In the genomic region with DNA sequence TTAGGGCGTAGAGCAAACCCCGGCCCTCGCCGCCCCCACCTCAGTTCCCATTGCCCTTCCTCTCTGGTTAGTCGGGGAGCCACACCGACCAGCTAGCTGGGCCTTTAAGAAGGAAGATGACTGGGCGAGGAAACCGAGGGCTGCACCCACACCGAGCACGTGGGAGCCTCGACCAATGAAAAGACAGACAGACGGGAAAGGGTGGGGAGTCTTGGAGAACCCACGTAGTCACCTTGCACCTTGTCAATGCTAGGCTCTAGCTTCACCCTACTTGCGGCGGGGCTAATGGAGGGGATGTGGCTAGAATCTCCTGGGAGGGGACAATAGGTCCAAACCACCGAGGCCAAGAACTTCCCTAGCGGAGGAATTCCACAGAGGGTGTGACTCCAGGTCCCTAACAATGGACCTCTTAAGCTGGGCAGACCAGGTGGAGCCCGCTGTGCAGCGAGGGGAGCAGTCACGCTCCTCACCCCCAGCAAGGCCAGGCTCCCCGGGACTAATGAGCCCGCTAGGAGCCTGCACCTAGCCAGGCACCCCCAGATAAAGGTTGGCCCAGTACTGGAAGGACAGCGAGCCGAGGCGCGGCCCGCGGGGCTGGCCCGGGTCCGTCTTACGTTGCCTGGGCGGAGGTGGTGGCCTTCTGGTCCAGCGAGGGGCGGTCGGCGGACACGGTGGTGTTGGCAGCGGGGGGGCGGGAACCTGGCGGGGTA, we compare ENCODE assay signal across 8 mouse cellular contexts. TPM values are rescaled to one million over a fixed set of nuclear protein-coding genes. Genes with fewer than 3 reads are reported as not detected.
DNase-seq lines count a peak whose midpoint lies in the region; ATAC-seq lines count a peak whose summit lies in the region.

No protein-coding gene starts in this region.

- peaks cover 65% of the 10 kb centered on the region for H3K27me3 ChIP-seq in hindbrain, embryonic 10.5 days (ENCODE audit: insufficient read depth, poor library complexity, severe bottlenecking)
- peaks cover 16% of the 10 kb centered on the region for H3K27me3 ChIP-seq in lung, embryonic 16.5 days (ENCODE audit: control insufficient read depth, insufficient read depth, low read depth, low read length)

- H3K36me3 ChIP-seq in hindbrain, embryonic 10.5 days = peaks cover 39% of the 10 kb centered on the region
- peaks cover 4% of the 10 kb centered on the region for H3K36me3 ChIP-seq in lung, embryonic 16.5 days (ENCODE audit: control insufficient read depth, insufficient read depth, low read length)

- no peaks in the 10 kb centered on the region for H3K9me3 ChIP-seq in hindbrain, embryonic 10.5 days
- no peaks in the 10 kb centered on the region for H3K9me3 ChIP-seq in lung, embryonic 16.5 days (ENCODE audit: control insufficient read depth, low read length)

- ATAC-seq in lung, embryonic 16.5 days (ENCODE audit: low read depth) = peak; percentile 79

- H3K27ac ChIP-seq in hindbrain, embryonic 10.5 days = peak overlapping the region; percentile 89
- H3K27ac ChIP-seq in lung, embryonic 16.5 days (ENCODE audit: low read length) = peak overlapping the region; percentile 86

- peak overlapping the region; percentile 79 for H3K9ac ChIP-seq in lung, embryonic 16.5 days (ENCODE audit: low read length)

- H3K4me2 ChIP-seq in lung, embryonic 16.5 days (ENCODE audit: low read depth, low read length) = peak overlapping the region; percentile 99

- WGBS in hindbrain, embryonic 10.5 days = under 1% methylated on average over 40 of the region's 40 CpGs
- WGBS in lung, embryonic 16.5 days = under 1% methylated on average over 39 of the region's 40 CpGs

- H3K4me3 ChIP-seq in hindbrain, embryonic 10.5 days = peak overlapping the region; percentile 74
- H3K4me3 ChIP-seq in lung, embryonic 16.5 days (ENCODE audit: low read length) = peak overlapping the region; percentile 75

- H3K4me1 ChIP-seq in hindbrain, embryonic 10.5 days (replicated peaks) = peaks cover 55% of the 10 kb centered on the region
- peaks cover 18% of the 10 kb centered on the region for H3K4me1 ChIP-seq in lung, embryonic 16.5 days (replicated peaks; ENCODE audit: control insufficient read depth, insufficient read depth, low read length)

- peak; percentile 90 for DNase-seq in NIH3T3 (ENCODE audit: low read depth)
- DNase-seq in cerebellum, adult 9-11 months = peak; percentile 91
- DNase-seq in frontal cortex, adult 2 months (ENCODE audit: extremely low spot score in 1 of 2, low spot score in 1 of 2) = peak; percentile 86 to 91
- peak; percentile 81 for DNase-seq in hindbrain, embryonic 10.5 days (ENCODE audit: low spot score)
- peak; percentile 90 for DNase-seq in layer of hippocampus, adult 9-11 months
- peak; percentile 63 for DNase-seq in ovary, postnatal 10 days (ENCODE audit: low spot score)
- DNase-seq in thymus, postnatal 14 days = peak; percentile 87

RNA-seq across cellular contexts. Expression of gene Rusc1, which starts 3.1 kb away (rescaled TPM):
- polyA plus RNA-seq in frontal cortex, adult 2 months (2012; rRNA removed) = 153 and 157 TPM in 2 replicates
- polyA plus RNA-seq in hindbrain, embryonic 10.5 days (2016; fragmentation: Nextera tagmentation; extraction: Ambion mirVana) = 19.1 and 38.3 TPM in 2 replicates
- polyA plus RNA-seq in lung, embryonic 16.5 days (2015; fragmentation: Nextera tagmentation; extraction: Ambion mirVana) = 19.7 and 19.8 TPM in 2 replicates

RNA-seq across cellular contexts. Expression of gene Gm43738, which starts 10.9 kb away (rescaled TPM):
- polyA plus RNA-seq in frontal cortex, adult 2 months (2012; rRNA removed) = 0.08 TPM in 1 of 2 replicates, not detected in the other
- 0.09 TPM in 1 of 2 replicates, not detected in the other for polyA plus RNA-seq in hindbrain, embryonic 10.5 days (2016; fragmentation: Nextera tagmentation; extraction: Ambion mirVana)
- not detected in 2 replicates for polyA plus RNA-seq in lung, embryonic 16.5 days (2015; fragmentation: Nextera tagmentation; extraction: Ambion mirVana)

RNA-seq across cellular contexts. Expression of gene Fdps, which starts 11.7 kb away (rescaled TPM):
- polyA plus RNA-seq in frontal cortex, adult 2 months (2012; rRNA removed) = 97.5 and 98.5 TPM in 2 replicates
- polyA plus RNA-seq in hindbrain, embryonic 10.5 days (2016; fragmentation: Nextera tagmentation; extraction: Ambion mirVana) = 383 and 460 TPM in 2 replicates
- 132 and 137 TPM in 2 replicates for polyA plus RNA-seq in lung, embryonic 16.5 days (2015; fragmentation: Nextera tagmentation; extraction: Ambion mirVana)

RNA-seq across cellular contexts. Expression of gene Pklr, which starts 45.9 kb away (rescaled TPM):
- not detected in 2 replicates for polyA plus RNA-seq in frontal cortex, adult 2 months (2012; rRNA removed)
- 4.4 and 6.0 TPM in 2 replicates for polyA plus RNA-seq in hindbrain, embryonic 10.5 days (2016; fragmentation: Nextera tagmentation; extraction: Ambion mirVana)
- polyA plus RNA-seq in lung, embryonic 16.5 days (2015; fragmentation: Nextera tagmentation; extraction: Ambion mirVana) = 0.18 and 1.3 TPM in 2 replicates

Comparison
In these comparisons a context has a peak if more than half of its experiments do, and no peak if none do; other contexts are left out.
1. Peak in every context shown above with its lines: DNase-seq, ATAC-seq, H3K4me3 ChIP-seq and H3K27ac ChIP-seq.